Mouse (Mus musculus): Measurements from ENCODE around the gene Ppm1a.

DNA sequence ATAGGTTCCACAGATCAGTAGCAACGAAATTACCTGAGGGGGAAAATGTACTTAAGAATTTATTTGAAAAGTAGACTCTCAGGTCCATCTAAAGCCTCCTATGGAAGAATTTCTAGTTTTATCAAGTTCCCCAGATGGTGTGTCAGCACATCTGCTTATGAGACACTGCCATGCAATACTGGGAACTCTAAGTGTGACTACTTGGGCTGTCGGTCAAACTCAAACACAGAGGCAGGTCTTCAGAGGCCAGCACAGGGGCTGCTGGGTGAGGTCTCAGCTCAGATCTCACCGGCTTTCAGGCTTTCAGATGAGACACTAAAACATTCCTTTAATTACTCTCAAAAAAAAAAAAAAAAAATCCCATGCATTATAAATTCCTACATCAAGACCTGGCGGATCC lies 86.3 kb downstream of the Ppm1a start:
- TF ChIP-seq CTCF (IDR thresholded peaks at IDR 0.05; ENCODE audit: low read depth) (no peak), EP300 (optimal IDR thresholded peaks at IDR 0.05) (no peak)

Data from stomach, postnatal 0 days (tissue).